Mouse (Mus musculus): ENCODE data around the gene Slain1.

Slain1 gene

DNA sequence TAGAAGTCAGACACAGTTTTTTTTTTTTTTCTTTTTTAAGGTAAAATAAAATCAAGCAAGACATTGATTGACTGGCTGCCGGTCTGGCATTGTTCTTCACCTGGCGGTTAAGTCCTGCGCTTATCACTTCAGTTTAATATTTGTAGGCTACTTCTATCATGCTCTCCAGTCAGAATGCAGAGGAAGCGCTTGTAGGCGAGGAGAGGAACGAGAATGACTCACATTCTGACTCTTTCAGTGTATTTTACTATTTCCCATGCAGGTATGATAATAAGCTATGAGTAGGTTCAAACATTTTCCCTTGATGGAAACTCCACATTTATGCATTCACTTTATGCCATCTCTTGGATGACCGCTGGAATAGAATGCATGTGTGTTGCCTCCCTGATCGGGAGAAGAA lies 17.0 kb downstream of the Slain1 start:
- DNase-seq: no peak

DNA sequence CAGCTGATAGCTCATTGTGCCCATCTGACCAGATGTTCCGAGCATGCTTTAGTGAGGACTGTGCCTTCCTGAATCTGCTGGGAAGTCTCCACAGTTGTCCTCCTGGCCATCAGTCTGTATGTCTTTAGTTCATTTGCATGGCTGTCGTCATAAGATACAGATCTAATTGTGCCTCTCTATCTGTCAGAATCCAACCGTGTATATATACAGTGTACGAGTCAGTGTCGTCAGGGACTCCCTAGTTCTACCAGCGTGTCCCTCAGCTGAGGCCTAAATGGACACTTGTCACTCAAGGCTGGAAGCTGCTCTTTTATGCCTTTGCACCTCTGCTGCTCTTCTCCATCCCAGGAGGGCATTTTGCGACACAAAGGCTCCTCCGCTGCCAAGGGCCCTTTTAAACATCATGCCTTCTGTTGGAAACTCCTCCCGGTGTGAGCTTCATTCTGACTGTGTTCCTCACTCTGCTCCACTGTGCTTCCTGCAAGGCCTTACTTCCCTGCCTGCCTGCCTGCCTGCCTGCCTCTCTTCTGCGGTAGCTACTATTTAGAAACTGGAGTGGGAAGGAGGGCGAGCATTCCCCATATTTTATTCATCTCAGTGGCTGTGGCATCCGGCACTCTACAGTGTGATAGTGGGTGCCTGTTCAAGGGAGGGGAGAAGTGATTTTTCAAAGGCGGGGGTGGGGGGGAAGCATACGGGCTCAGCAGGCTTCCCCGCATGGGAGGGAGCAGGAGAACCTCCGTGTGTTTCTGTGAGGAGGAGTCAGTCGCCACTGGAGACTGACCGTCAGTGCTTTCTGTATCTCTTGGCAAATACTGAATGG lies 29.6 kb downstream of the Slain1 start:
- DNase-seq: peak; percentile 26 to 27

DNA sequence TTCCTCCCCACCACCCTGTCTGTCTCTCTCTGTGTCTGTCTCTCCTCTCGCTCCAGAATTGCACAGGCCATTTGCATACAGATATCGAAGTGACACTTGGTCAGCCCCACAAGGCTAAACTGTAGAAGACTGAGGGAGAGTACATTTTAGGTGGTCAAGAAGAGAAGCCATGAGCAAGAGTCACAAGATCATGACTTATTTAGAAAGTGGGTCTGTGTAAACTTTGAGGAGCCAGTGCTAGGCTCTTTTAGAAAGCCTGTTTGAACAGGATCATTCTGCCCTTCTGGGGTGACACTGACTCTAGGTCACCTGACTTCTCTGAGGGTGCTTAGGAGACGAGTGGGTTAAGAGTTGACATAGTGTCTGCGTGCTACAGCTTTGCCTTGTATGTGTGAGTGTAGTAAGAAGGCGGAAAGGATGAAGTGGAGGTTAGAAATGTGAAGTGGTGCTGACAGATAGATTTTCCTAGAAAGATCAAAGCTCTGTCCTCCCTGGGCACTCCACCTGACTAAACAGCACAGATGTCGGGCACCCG lies 30.3 kb downstream of the Slain1 start:
- DNase-seq: no peak

DNA sequence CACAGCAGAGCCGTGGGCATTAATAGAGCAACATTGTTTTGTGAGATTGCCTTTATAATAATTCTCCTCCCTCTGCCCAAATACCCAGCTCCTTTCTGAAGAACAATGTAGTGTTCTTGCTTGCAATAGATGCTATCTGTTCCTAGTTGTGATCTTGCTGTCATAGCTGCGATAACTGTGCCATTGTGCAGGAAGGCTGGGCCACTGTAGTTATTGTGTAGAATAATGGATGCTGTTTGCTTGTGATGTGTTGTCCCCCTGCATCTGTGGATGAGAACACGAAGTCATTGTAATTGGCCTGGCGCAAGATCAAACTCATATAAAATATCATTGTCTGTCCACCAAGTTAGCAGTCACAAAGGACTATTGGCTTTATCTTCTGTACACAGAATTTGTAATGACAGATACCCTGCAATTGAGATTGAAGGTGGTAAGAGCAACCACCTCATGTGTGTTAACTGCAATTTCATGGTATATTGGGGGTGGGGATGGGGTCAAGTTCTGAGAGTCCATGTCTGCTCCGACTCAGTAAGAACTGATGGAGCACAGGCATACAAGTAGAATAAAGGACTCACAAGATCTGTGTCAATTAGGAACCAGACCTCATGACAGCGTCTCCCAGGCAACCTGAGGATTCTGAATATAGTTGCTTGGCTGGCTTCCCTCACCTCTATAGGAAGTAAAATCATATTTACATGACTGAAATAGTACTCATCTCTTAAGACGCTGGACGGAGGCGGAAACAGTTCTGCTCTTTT lies 32.8 kb downstream of the Slain1 start:
- DNase-seq: no peak

DNA sequence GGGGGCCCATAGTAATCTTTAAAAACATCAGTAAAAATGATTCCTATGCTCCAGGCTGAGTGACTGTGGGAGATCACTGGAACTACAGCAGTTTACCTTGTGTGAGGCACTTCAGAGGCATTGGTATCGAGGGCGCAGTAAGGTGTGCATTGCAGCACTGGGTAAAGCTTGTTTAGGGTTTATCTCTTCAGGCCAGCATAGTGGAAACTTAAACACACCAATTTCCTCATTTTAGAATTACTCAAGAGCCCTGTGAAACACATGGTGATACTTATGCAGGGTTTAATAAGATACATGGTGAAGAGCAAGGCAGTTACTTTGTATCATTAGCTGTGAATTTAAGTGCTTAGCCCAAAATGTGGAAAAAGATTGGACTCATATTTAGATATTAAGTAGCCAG lies 37.0 kb downstream of the Slain1 start:
- no peak for DNase-seq

DNA sequence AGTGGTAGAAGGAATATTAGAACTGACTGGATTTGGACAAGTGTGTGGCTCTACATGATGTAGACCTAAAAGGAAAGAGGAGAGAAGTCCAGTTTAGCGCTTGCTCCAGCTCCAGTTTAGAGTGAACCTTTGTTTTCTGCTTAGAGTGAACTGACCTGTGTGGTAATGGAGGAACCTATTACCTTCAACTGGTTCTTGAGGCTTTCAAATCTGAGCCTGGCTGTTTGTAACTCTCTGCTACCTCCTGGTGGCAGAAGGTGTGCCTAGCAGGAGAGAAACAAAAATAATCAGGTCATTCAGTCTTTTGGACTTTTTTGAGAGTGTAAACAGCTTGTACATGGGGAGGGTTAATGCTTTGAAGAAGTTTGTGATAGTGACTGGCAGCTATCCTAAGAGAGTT lies 44.3 kb downstream of the Slain1 start:
- peak; percentile 73 to 83 for DNase-seq

DNA sequence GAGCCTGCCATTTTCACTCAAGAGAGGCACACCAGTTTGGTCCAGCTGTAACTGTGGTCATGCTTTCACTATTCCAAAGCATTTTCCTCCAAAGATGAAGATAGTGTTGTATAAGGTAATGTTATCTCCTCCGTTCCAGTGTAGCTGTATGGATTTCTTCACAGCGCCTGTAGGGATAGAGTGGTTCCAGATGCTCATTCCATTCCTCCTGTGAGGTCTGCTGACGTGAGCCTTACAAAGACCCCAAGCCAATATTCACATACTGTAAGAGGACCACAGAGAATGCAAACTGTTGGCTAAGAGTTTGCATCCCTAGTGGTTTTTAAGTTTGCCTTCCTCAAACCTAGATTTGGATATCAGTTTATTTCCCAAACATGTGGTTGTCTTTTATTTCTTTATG lies 45.6 kb downstream of the Slain1 start:
- no peak for DNase-seq

DNA sequence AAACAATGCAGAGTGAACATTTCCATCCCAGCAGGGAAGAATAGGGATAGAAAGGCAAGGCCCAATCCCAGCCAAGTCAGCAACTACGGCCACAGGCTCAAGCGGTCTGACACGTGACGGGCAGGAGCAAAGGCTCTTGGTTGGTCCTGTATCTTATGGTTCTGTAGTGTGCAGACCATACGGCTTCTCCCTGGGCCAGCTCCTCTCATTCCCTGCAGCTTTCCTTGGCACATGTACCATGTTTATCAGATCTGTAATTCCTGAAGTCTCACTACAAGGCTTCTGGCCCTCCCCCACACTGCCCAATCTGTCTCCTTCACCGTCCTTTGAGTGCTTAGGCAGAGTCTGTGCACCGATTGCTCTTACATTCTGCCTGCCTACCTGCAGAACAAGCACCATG lies 47.1 kb downstream of the Slain1 start:
- peak; percentile 57 to 68 for DNase-seq

DNA sequence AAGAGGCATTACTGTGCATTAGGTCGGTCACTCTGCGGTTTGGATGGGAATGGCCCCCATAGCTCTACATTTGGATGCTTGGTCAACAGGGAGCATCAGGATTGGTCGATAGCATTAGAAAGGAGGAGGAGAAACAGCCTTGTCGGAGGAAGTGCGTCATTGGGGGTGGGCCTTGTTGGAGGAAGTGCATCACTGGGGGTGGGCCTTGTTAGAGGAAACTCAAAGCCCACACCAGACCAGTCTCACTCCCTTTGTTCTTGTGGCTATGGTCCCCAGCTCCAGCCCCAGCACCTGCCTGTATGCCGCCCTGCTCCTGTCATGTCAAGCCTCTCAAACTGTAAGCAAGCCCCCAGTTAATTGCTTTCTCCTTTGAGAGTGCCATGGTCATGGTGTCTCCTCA lies 49.3 kb downstream of the Slain1 start:
- no peak for DNase-seq

DNA sequence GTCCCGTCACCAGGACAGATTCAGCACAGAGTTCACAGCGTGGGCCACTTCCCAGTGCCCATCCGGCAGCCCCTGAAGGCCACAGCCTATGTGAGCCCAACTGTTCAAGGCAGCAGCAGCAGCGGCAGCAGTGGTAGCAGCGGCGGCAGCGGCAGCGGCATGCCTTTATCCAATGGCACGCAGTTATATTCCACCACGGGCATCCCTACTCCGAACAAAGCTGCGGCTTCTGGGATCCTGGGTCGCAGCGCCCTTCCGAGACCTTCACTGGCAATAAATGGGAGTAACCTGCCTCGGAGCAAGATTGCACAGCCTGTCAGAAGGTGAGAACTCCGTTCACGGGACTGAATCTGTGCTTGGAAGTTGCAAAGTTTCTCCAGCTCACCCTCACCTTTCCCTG lies 52.5 kb downstream of the Slain1 start:
- no peak for DNase-seq

DNA sequence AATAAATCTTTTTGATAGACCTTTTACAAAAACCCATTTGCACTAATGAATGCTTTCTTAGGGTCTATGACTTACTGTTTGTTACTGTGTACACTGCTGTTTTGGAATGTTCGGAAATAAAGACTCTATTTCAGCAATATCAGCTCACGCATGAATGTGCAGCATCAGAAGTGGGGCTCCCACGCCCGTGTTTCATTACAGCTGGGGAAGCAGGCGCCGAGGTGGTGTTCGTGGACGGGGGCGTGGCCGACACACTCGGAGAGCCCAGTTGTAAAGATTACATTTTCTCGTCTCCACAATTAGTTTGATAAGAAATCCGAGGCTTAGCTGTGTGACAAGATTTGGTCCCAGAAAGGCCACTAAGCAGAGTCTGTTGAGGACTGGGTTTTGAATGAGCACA lies 54.7 kb downstream of the Slain1 start:
- no peak for DNase-seq

DNA sequence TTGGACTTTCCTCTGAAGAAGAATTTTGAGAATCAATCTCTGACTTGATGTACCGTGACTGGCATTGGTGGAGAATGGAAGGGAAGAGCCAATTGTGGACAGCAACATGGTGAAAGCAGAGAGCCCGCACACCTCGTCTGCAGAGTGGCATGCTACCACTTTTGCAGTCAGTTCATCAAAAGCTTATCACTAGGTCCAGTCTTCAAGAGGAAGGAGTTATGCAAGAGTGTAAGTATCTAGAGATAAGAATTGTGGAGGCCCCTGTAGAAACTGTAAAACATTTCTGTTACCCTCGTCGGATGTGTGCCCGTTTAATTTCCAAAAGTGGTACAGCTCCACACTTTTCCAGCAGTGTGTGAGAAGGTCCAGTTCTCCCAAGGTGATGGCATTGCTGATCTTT lies 56.3 kb downstream of the Slain1 start:
- DNase-seq: no peak

DNA sequence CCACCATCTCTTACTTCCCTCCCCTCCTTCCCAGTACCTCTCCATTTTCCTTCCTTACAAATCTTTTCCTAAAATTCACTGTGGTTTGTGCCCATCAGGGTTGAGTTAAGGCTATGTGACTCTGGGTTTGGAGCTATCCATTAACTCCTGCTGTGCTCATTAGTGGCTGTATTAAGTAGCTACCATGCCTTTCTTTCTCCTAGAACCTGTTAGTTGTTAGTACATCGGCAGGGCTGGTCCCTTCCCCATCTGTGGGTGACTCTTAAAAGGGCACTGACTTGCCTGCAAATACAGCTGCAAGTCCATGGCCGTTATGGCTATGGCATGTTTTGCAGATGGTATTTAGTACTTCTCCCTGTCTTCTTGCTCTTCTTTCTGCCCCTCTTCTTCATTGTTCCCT lies 58.6 kb downstream of the Slain1 start:
- DNase-seq: no peak

DNA sequence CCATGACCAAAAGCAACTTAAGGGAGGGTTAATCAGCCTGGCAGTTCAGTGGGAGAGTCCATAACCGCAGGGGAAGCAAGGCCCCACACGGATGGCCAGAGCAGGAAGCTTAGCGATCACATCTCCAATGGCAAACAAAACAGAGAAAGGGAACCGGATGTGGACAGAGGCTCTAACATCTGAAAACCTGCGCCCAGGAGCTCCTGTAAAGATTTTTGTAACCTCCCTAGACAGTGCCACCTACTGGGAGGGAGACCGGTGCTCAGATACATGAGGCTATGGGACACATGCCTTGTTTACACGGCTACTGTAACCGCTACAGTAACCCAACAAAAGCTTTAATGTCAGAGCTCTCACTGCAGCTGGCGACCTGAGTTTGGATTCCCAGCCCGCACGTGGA lies 59.2 kb downstream of the Slain1 start:
- no peak for DNase-seq

DNA sequence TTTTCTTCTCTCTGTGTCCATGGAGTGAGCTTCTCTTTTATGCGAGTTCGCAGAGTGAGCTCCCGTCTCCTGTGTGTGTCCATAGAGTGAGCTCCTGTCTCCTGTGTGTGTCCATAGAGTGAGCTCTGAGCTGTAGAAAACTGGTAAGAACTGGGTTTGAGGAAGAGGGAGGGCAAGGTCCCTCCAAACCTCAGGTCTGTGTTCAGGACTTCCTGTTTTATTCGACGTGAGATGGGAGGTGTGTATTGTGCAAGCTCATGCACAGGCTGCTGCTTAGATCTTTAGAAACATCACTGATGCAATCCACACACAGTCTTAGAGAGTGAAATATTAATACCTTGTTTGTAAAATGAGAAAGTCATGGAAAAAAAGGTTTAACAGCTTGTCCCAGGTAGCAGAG lies 63.0 kb downstream of the Slain1 start:
- DNase-seq: no peak

DNA sequence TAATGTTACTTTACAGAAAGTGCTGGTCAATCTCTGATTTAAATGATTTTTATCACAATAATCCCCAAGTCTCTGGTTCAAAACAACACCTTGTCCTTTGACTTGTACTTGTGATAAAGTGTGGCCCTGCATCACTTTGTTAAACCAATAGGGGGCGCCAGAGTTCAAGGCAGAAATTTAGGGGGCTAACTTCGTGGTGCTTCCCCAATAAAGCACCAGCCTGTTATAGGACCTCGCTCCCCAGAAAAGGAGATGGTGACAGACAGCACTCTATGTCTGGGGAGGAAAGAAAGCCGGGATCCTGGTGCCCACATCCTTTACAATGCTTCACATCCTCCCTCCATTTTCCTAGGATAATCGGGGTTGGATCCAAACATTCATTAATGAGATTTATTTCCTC lies 67.5 kb downstream of the Slain1 start:
- peak; percentile 55 to 62 for DNase-seq

DNA sequence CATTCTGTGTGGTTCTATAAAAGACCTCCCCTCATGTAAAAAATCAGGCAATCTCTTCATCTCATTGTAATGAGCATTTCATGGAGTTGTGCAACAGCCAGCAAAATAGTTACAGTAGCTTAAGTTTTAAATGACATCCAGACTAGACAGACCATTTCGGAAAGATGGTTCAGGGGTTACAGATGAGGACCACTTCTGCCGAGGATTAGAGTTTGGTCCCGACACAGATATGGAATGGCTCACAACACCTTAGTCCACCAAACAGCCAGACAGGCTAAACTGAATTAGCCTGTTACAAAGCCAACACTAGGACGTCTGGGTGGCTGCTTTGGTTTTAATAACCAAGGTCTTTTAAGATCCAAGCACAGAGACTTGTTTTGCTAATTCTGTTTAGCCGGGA lies 68.0 kb downstream of the Slain1 start:
- DNase-seq: no peak

DNA sequence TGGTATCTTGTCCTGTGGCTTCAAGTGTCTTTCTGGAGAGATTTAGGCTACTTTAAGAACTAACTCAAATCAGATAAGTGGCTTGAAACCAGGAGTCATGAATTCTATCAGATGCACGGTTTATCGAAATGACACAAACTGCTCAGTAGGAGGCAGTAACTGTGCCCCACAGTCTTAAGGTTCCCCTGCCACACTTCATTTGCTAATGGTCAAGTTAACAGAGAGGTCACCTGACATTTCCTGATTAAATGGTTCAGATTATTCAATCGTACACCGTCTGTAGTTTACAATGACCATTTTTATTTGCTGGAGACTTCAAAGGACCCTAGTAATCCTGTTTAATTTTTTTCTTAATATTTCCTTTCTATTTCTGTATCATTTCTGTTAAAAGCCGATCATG lies 68.4 kb downstream of the Slain1 start:
- DNase-seq: no peak

DNA sequence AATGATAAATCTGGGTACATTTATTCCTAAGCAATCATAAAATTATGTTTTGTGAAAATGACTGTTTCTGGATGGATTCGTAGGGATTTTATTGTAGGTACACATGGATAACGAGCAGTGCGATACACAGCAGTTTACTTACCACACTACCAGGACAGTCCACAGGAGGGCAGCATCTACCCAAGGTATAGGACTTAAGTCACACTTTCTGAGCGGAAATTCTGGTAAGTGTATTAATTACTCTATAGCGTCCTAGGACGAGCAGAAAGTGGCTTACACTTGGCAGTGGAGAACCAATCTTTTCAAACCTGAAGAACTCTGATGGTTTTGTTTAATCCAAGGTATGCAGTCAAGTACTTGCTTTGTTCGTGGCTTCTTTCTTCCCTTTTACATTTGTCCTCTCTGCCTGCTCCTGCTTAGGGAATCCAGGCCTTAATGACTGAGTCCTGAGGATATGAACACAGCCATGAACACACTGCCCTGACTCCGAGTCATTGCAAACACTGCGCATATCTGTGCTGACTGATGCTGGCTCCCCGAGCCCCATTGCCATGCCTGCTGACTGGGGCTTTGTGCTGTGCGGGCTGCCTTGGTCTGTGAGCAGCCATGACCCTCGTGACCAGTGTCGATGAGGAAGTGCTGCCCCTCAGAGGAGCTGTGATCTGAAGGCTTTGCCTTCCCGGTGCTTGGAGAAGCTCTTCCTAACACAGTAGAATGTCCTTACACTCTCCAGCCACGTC lies 69.0 kb downstream of the Slain1 start:
- peak; percentile 95 to 96 for DNase-seq

DNA sequence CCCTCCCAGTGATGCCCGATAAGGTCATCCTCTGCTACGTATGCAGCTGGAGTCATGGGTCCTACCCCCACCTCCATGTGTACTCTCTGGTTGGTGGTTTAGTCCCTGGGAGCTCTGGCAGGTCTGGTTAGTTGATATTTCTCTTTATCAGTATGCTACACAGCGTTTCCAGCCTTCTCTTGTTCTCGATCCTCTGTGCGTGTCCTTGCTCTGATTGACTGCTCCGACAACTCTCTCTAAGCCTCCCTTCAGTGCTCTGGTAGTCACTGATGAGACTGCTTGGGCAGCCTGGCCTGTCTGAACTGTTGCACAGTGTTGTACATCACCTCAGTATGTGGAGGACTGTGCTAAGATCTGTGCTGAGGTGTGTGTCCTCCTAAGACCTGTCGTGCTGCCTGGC lies 70.1 kb downstream of the Slain1 start:
- no peak for DNase-seq

DNA sequence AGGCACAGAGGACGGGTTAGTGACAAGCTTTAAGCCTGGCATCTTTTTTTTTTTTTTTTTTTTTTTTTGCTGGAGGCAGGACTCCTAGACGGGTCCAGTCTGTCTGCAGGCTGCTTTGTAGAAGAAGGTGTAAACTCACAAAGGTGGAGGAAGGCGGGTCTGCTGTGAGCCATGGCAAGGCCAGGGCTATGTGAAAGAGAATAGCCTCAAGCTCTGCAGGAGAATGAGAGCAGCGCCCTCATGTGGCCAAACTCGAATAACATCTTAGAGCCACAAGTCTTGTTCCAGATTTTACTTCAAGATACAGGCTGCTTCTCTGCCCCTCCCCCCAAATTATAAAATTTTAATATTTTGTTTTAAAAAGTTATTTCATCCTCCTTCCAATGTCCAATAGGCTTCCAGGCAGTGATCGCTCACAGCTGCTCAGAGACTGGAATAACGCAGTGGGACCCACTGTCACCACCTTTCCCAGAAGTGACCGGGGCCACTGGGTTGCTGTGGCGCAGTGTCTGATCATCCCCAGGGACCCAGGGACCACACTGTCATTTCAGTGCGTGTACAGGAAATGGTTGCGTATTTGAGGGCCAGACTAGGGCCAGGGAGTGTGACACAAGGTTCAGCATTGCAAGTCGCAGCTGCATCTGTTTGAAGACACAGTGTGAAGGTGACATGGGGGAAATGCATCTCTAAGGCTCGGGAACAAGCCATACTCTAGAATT lies 70.8 kb downstream of the Slain1 start:
- peak; percentile 76 to 80 for DNase-seq

DNA sequence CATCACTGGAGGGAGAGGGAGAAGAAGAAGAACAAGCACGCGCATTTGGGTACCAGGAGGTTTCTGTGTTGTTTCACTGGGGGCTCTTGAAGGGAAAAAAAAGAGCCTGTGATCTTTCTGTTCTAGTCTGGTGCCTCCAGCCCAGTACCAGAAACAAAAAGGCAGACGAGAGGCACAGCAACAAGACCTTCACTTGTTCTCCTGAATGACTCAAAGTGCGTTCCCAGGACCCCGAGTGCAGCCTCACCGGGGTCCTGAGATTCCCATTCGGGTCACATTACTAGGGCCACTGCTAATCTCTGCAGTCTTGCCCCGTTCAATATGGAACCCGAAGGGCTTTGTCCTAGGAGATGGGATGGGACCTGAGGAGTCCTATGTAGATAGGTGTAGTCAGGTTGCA lies 73.3 kb downstream of the Slain1 start:
- DNase-seq: no peak

DNA sequence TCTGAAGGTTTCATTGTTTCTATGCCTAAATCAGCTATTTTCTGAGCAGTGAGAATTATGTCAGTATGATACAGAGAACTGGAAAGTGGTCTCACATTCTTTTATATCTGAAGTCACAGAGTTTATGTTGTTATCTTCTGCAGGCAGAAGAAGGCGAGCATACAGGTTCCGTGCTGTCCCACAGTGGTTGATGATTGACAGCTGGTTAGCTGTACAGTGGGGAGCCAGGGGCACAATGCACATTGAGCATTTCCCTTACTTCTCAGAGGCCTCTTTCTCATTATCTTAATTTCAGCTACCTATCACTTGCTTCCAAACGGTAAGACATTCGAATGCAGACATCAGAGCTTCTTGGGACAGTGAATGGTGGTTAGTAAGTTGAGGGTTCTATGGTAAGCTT lies 73.8 kb downstream of the Slain1 start:
- no peak for DNase-seq
